Mouse (Mus musculus): ENCODE measurements at regions not wholly inside any gene's neighbourhood (a gene's known extent, or its start where the extent isn't known, plus 50 kb on each side); places are given as distances from the start of the nearest gene placed in this dataset.

DNA sequence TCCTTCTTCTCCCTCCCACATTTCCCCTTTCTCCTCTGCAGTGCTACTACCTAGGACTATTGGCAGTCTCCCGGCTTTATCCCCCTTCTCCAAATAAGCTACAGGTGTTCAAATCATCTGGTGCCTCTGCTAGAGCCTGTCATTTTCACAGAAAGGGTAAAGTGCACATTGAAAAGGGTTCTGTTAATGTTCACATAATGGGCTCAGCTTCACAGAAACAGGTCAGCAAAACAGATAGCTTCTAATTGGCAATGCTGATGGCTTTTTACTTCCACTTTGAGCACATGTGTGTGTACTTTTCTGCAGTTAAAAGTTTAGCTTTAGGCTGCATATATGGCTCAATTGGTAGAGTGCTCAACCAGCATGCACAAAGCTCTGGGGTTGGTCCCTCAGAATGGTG lies 114.4 kb upstream of the Ralgapa2 start:
- no peak for DNase-seq

DNA sequence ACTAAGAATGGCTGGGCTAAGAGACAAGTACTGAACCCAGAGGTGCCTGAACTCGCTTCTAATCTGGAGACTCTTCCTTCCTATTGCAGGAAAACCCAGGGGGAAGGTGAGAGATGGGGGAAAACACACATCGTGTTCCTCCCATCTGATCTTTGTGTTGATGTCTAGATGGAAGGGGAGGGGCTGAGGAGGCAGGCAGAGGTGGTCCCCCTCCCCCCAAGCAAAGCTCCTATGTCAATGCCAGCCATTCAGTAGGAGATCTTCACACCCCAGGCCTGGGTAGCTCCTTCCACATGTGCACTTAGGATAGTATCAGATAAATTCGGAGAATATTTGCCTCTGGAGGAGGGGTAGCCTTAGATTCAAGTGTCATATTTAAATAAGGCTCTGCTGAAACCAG lies 118.0 kb upstream of the Ralgapa2 start:
- no peak for DNase-seq

GRCm38 (mm10) chr2:146631098-146631497 lies 119.0 kb upstream of the Ralgapa2 start:
- DNase-seq: no peak

- peak; percentile 14 for DNase-seq
Measured at GRCm38 (mm10) chr2:146633329-146634070, 121.4 kb upstream of the Ralgapa2 start.

- no peak for DNase-seq
Measured at GRCm38 (mm10) chr2:146637573-146637972, 125.4 kb upstream of the Ralgapa2 start.

DNA sequence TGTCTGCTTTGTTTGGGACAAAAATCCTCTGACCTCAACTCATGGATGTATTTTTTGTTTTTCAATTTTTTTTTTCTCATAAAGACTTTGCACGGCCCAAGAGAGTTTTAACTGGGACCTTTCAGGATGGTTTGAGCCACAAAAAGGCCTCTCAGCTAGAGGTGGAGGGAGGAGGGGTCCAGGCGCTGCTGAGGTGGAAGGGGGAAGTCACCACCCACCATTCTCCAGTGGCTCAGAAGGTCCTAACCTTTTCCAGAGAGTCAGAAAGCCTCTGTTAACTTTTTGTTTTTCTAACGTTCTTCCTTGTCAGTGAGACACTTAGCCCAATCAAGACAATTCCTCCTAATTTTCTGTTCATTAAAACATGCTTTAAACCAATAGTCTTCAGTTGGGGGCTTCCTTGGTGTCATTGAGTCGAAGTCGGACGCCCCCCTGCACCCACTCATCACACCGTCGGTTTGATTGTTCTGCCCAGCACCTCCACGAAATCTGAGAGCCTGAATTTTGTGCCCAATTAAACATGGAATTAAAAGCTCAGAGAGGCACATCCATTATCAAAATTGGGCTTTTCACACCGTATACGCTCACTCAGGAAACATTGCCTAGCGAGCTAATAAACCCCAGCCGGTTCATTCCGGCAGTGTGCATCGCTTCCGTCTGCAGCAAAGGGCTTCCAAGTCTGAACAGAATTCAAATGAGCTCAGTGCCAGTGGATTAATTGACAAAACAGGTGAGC lies 134.3 kb upstream of the Ralgapa2 start:
- DNase-seq: no peak

DNA sequence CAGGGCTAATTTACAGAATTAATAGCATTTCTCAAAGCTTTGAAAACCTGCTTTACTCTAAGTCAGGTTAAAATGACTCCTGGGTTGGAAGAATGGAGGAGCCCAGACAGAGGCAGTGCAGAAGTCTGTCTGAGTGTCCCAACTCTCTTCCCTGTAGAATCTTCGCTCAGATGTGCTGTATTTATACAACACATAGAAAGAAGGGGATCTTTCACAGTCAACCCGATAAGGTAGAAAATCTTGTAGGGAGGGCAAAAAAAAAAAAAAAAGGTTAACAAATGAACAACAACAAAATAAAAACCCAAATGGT lies 134.8 kb upstream of the Ralgapa2 start:
- DNase-seq: no peak

DNA sequence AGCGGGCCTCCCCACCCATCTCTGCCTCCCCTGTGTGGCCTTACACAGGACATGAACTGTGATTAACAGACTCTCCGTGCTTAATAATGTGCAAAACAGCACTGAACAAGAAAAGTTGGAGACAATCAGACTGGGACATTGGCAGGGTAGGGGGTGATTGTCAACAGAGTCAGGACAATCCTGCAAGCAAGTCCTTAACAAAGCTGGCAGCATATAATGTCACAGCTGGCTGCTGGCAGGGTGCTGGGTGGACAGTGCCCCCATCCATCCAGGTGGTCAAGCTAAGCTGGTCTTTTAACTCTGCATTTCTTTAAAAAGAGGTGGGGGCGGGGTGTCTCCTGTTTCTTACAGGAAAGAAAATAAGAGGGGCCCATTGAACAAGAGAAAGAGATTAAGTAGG lies 149.2 kb upstream of the Ralgapa2 start:
- DNase-seq: no peak

DNA sequence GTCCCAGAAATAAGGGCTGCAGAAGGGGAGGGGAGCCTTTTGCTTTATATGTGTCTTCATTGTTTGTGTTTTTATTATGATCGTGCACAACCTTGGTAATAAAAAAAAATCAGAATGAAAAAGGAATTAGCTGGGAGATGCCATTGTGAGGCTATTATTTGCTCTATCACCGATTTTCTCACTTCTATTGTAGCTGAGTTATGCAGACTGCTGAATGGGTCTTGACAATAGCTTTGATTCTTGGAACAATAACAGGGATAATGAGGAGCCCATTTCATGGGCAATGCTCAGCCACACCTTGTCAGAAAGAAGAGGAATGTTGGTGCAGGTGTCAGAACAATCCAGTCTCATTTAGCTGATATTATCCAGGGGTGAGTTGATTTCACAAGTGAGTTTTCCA lies 160.6 kb upstream of the Ralgapa2 start:
- DNase-seq: no peak

GRCm38 (mm10) chr2:146681979-146682378 lies 169.8 kb upstream of the Ralgapa2 start:
- DNase-seq: no peak

DNA sequence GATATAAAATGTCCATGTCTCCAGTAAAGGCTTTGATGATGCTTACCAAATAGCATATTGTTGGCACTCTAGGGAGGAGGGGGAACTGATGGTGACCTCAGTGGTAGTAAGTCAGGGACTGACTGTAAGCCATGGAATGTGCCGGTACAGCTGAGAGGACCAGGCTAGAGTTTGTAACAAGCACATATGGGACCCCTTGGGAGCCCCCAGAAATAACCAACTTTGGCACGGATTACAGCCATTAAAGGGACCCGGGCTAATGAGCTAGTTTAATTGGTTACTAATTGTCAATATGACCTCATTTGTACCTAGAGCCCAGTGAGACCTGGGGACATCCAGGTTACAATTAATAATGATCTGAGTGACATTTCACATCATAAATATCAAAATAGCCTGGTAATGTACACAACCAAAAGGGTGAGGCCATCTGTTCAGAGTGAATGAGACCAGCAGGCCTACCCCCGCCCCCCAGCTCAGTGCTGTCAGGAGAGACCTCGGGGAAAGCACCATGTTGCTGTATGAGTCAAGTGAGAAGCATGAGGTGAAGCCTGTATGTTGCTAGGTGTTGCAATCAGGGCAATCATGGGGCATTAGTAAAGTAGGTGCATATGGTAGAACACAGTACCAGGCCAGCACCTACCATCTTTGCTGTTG lies 169.7 kb upstream of the Kiz start:
- no peak for DNase-seq

DNA sequence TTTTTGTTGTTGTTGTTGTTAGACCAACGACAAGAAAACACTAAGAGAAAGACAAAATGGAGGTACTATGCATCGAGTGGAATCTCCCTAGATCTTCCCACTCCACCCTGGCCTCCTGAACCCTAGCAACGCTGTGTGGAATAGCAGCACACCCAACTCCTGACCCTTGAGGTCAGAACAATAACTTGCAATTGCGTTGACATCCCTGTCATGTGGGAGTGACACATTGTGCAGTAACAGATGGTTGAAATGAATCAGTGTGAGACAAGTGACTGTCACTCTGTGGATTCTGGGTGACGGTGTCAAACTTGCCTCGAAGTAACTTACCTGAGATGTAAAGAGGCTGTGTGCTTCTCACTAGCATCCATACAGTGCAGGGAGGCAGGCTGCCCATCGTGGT lies 167.1 kb upstream of the Kiz start:
- no peak for DNase-seq

DNA sequence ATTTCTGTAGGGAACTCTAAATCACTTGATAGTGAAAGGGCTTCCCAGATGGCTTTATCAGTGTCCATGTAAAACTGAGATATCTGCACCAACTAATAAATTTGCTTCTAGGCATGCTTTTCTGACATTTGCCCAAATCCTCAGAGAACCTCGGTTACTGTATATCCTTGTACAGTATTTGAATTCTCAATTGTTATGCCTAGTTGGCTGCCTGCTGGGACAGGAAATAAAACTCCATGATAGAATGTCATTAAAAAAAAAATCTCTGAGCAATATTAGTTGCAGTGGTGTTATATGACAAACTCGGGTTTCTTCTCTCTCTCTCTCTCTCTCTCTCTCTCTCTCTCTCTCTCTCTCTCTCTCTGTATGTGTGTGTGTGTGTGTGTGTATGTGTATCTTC lies 162.2 kb upstream of the Kiz start:
- DNase-seq: no peak

DNA sequence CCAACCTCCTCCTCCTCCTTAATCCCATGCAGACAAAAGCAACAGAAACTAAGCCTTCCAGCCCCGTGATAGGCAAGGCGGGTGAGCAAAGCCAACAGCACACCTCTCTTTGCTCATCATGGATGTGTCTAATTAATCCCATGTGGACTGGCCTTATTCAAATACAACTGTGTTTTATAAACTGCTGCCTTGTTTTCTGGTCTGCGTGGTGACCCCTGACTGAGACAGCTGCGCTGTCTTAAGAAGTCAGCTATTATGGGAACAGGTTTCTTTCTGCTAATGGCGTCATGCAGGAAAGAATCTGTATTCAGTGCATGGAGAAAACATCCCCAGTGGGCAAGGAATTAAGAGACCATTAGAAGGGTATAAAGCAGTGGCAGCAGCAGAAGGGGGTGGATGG lies 161.6 kb upstream of the Kiz start:
- no peak for DNase-seq

DNA sequence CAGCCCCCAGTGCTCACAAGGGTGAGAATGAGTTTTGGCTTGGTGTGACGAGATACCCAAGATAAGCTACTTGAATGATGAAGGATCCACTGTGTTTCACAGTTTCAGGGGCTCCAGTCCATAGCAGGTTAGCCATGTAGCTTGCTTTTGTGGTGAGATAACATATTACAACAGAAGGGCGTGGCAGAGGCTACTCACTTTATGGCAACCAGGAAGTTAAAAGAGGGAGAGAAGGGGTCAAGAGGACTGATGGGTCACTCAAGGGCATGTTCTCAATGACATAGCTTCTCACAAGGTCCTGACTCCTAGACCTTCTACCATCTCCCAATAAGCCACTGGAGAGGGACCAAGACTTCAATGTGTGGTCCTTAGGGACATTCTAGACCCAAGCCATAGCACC lies 159.4 kb upstream of the Kiz start:
- no peak for DNase-seq

DNA sequence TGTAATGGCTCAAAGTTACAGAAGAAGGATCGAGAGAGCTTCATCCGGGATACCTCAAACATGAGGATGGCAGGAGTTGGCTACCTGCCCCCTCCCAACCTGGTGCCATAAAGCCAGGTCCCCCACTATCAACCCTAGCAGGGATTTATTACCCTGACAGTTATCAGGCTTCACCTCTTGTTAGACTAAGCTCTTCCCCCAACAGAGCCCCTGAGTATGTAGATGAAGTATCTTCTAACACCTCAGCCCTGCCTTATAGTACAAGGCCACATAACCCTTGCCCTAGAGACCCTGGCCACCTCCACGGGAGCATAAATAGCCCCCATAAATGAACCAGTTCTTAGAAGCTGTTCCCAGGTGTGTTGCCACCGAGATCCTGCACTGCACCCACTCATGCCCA lies 158.9 kb upstream of the Kiz start:
- no peak for DNase-seq

DNA sequence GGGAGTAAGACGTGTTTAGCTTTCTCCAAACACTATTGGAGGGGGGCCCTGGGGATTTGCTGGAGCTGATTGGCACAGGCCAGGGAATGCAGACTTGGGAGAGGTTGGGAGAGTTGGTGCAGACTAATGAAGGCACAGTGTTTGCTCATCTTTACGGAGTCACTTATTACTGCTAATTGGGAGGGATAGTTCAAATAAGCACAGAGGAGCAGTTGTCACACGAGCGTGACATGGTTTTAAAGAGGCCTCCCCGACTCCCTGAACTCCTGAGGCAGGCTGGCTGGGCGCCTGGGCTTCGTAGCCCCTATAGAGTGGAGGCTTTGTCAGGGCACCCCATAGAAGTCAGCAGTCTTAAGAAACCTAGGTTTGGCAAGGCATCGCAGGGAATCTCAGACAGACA lies 145.0 kb upstream of the Kiz start:
- no peak for DNase-seq

- DNase-seq: no peak
Measured at GRCm38 (mm10) chr2:146721184-146721715, 134.4 kb upstream of the Kiz start.

- no peak for DNase-seq
Measured at GRCm38 (mm10) chr2:146722351-146723025, 133.2 kb upstream of the Kiz start.

DNA sequence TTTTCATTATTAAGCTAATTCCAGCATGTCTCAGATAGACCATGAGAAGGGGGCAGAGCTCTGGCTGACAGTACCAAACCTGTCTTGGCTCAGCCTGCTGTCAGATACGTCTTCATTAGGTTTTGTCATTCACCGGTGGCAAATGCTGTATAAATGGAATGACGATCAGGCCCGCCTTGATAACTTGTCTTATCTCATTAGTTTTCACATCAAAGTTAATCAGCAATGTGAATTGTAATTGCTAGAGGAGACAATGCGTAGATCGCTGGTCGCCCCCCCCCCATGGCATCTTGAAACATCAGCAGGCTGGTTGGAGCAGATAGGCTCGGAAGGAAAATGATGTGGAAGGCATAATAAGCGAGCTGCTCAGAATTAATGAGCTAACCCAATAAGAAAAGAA lies 132.5 kb upstream of the Kiz start:
- no peak for DNase-seq

DNA sequence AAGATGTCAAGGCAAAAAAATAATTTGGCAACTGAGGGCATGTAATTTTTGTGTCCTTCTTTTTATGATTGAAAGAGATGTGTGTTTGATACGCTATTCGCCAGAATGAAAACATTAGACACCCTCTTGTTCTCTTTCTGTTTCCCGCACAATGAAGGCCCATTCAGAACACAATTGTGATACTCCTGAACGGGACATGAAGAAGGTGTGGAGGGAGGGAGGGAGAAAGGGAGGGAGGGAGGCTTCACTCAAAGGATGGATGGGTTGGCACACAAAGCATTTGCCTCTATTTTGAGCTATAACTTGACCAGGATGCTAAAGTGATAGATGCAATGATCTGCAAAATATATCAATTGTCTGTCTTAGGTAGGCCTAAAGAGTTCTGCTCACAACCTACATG lies 132.0 kb upstream of the Kiz start:
- no peak for DNase-seq

GRCm38 (mm10) chr2:146724142-146724679 lies 131.5 kb upstream of the Kiz start:
- no peak for DNase-seq

DNA sequence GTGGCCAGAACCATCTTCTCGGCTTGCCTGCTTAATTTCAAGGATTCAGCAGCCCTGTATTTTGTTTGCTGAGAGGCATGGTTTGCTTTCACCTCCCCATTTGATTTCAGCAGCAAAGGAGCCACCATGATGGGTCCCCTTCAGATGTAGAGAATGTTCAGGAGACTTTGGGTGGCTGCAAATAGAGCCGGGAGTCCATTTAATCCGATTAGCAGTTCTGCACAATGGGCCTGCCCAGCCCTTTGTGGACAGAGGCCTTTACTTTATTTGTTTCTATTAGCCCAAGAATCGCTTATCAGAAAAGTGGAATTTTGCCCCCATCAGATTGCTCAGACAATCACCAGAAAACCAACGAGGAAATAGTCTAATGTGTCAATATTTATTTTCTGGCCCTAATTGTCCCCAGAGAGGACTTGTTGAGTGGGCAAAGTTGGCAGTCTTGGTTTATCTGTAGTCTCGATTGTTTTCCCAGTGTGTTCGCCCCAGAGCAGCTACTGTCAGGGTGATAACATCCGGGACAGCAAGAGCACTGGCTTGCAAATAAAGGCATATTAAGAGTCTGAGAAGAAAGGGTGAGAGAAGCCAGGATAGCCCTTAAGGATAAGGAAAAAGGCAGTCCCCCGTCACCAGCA lies 130.6 kb upstream of the Kiz start:
- DNase-seq: no peak
